ENCODE assay signal across 13 mouse cellular contexts in the genomic region with DNA sequence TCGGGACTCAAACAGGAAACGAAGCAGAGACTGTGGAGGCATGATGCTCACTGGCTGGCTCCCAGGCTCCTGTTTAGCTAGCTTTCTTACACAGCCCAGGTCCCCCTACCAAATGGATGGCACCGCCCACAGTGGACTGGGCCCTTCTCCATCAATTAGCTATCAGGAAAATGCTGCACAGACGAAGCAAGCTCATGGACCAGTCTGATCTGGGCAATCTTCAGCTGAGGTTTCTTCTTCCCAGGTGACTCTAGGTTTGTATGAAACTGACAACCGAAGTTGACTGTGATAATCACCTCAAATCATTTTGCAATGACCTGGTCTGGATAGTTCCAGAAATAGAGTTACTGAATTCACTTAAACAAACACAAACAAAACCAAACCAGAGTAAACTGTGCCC.
"Had no signal": no experiment of that assay in that cellular context is flagged by ENCODE, and none has a peak within 500 bp of the region (broad histone marks: within the 10 kb centered on the region; RNA-seq: fewer than 3 reads in every experiment).

No protein-coding gene starts in this region.

- ATAC-seq: hindbrain, postnatal 0 days; intestine, embryonic 16.5 days had no signal

- DNase-seq: gastrocnemius, postnatal 14 days; gastrocnemius, postnatal 36 days; heart, postnatal 14 days; heart, postnatal 36 days; kidney, adult 11 months; kidney, adult 2 months; kidney, adult 9 months; kidney, postnatal 25 days; kidney, postnatal 4 days; liver; liver, embryonic 13.5 days had no signal
